Mouse (Mus musculus) lung, embryonic 16.5 days (tissue): ENCODE data around the gene Zfp317. TPM values are rescaled to one million over a fixed set of nuclear protein-coding genes. Genes with fewer than 3 reads are reported as not detected.
"Not testable (repeated sequence)": the region's sequence is repeated elsewhere in the genome, so short reads cannot be mapped to it uniquely, and the experiment has no call there.

ENCODE experiments used
- ATAC-seq: fragments of 200-750 bp; cut with Nextera tagmentation; 2 replicates; pipeline ENCODE4 v1.8.0; 2017; ENCODE audit warnings: low read depth, mild to moderate bottlenecking, moderate library complexity
- H3K27ac ChIP-seq: fragments of 300-500 bp; sonication (generic); 2 replicates; pipeline ENCODE4 v1.5.1; 2014; ENCODE audit warnings: mild to moderate bottlenecking, control low read depth, low read length
- H3K27me3 ChIP-seq: fragments of 300-500 bp; sonication (generic); 2 replicates; pipeline ENCODE4 v1.6.1; 2014; ENCODE audit warnings: low read depth, low read length, mixed read lengths; ENCODE audit not compliant: control insufficient read depth, insufficient read depth
- H3K36me3 ChIP-seq: fragments of 300-500 bp; sonication (generic); 2 replicates; pipeline ENCODE4 v1.6.1; 2014; ENCODE audit warnings: low read length; ENCODE audit not compliant: control insufficient read depth, insufficient read depth
- H3K4me1 ChIP-seq: fragments of 300-500 bp; sonication (generic); replicated peaks from 2 replicates; pipeline ENCODE4 v1.6.1; 2014; ENCODE audit warnings: low read length, mixed read lengths; ENCODE audit not compliant: control insufficient read depth, insufficient read depth
- H3K4me2 ChIP-seq: fragments of 300-500 bp; sonication (generic); 2 replicates; pipeline ENCODE4 v1.6.1; 2014; ENCODE audit warnings: low read depth, low read length, control low read depth
- H3K4me3 ChIP-seq: fragments of 300-500 bp; sonication (generic); 2 replicates; pipeline ENCODE4 v1.5.1; 2014; ENCODE audit warnings: mild to moderate bottlenecking, low read length, control low read depth
- H3K9ac ChIP-seq: fragments of 300-500 bp; sonication (generic); 2 replicates; pipeline ENCODE4 v1.6.1; 2014; ENCODE audit warnings: low read length, control low read depth
- H3K9me3 ChIP-seq: fragments of 300-500 bp; sonication (generic); 2 replicates; pipeline ENCODE4 v1.6.1; 2016; ENCODE audit warnings: low read length; ENCODE audit not compliant: control insufficient read depth
- WGBS: fragments of 180-500 bp; shearing (Covaris S2); extraction: QIAGEN DNeasy Blood & Tissue Kit; methylation state at CpG from one replicate; pipeline ENCODE4 v1.1.7; 2014; 5-methylcytosine and 5-hydroxymethylcytosine counted together
- polyA plus RNA-seq: library from polyadenylated mRNA; unstranded; fragments of >200 nt; fragmentation: Nextera tagmentation; extraction: Ambion mirVana; gene quantifications from 2 replicates; pipeline ENCODE4 v1.2.1, GENCODE M21; 2015

Gene Zfp317
- 26.6 and 26.8 TPM in 2 replicates for polyA plus RNA-seq

DNA sequence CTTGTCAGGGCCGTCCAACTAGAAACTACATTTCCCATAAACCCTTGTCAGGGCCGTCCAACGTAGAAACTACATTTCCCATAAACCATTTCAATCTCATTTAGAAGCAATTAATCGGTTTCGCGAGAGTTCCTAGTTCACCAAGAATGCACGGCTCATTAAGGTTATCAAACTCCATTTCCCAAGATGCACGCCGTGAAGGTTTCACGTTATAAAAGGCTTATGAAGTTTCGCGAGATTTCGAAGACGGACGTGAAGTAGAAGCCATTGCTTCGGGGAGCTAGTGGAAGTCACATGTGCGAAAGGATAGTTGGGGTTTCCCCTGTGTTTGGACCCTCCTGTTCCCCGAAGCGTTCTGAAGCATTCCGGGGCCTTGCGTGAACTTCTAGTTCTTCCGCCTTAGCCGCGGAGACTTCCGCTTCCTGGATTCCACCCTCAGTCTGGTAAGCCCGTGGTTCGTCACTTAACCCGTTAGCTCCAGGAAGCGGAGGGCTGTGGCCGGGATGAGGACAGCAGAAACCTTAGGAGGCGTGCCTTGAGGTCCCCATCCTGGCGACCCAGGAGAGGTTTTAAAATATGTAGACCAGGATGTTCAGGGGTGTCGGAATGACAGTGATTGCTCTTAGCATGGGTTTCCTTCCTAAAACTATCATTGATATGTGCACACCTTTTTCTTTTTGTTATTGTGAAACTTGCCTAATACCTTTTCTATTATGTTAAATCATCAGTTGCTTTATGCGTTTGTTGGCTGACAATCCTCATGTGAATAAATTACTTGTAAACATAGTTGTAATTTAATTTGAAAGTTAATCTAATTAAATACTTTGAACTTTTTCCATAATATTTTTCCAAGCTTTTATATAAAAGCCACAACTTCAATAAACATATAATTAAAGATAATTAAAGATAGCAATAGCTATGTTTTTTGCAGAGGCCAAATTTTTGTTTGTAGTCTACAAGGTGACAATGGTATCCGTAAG is at the start of gene Zfp317:
Gene Zfp317 (plus strand): TSS at position 260 of the 980 bp plus-strand sequence.
- peak within 1 kb of the TSS; percentile 76 for H3K9ac ChIP-seq

DNA sequence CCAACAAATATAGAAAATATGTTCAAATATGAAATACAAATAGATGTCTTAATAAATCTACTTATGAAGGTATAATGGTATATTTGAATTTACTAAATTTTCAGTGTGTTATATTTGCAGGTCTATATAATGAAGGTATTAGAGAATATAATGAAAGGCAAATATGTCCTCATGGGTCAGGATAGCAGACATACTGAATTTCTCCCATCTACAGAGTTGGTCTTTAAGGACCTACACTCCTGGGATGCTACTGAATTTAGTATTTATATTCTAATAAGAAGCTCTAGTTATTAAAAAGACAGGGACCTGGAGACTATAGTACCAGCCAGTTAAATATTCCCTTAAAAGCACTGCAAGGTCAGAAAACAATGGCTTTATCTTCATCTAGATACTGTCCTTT is 39.6 kb upstream of the Zfp317 start, which contains the start of gene Olfr855:
Gene Olfr855 (plus strand): TSS at position 301 of the 400 bp plus-strand sequence.
- Histone ChIP-seq H3K27me3 (no peaks in the 10 kb centered on the region), H3K36me3 (no peaks in the 10 kb centered on the region), H3K27ac (no peak within 1 kb of the TSS), H3K4me3 (no peak within 1 kb of the TSS), H3K4me1 (no peaks in the 10 kb centered on the region), H3K4me2 (no peak within 1 kb of the TSS), H3K9me3 (no peaks in the 10 kb centered on the region), H3K9ac (no peak within 1 kb of the TSS)
- ATAC-seq: no peak

More for the DNA sequence above, at the start of gene Zfp317:
- 2% methylated on average over 35 of the region's 35 CpGs for WGBS
- peak; percentile 98 for ATAC-seq
- H3K4me1 ChIP-seq: no peaks in the 10 kb centered on the region
- H3K36me3 ChIP-seq: no peaks in the 10 kb centered on the region; the same call in 1 of the 2 replicates
- H3K4me3 ChIP-seq: peak within 1 kb of the TSS; percentile 78
- H3K4me2 ChIP-seq: peak within 1 kb of the TSS; percentile 51
- H3K27me3 ChIP-seq: no peaks in the 10 kb centered on the region
- no peaks in the 10 kb centered on the region for H3K9me3 ChIP-seq
- H3K27ac ChIP-seq: peak within 1 kb of the TSS; percentile 95

DNA sequence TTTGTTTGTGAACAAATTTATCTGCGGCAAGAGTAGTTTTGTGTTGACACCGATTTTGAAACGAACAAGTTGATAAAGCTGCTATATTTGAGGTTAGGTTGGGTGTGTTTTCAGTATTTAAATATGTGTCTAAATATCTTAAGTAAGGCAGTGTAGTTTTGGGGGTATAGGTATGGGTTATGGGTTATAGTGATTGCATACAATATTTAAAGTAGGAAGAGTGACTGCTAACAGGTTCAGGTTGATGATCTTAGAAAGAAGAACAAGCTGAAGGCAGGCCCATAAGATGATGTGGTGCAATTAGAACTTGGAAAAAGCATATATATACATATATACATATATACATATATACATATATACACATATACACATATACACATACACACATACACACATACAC is 605 bp upstream of the Zfp317 start:
- WGBS: 95% methylated on average over 3 of the region's 3 CpGs
- no peak overlapping the region for H3K27ac ChIP-seq
- H3K9me3 ChIP-seq: no peaks in the 10 kb centered on the region
- H3K36me3 ChIP-seq: no peaks in the 10 kb centered on the region; the same call in 1 of the 2 replicates
- no peaks in the 10 kb centered on the region for H3K4me1 ChIP-seq
- no peak for ATAC-seq
- no peak overlapping the region for H3K4me2 ChIP-seq
- H3K4me3 ChIP-seq: no peak overlapping the region
- no peak overlapping the region for H3K9ac ChIP-seq
- H3K27me3 ChIP-seq: no peaks in the 10 kb centered on the region

DNA sequence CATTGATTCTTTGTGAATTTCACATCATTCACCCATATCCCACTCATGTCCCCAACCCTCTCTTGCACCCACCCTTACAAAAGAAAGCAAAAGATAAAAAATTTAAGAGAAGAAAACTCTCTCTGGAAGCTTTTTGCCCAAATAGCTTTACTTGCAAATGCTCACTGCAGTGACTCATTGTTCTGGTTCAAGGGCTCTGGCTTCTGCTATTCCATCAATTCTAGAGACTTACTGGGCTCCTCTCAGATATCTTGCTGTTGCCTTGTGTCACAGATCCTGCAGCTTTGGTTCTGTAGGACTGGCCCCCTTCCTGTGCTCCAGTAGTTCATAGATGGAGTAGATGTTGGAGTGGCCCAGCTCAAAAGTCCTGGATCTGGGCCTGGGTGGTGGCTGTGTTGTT is 7.7 kb downstream of the Zfp317 start:
- Histone ChIP-seq H3K4me2 (no peak overlapping the region), H3K36me3 (peaks cover 6% of the 10 kb centered on the region), H3K27me3 (no peaks in the 10 kb centered on the region), H3K4me1 (no peaks in the 10 kb centered on the region), H3K4me3 (no peak overlapping the region), H3K27ac (no peak overlapping the region), H3K9me3 (no peaks in the 10 kb centered on the region), H3K9ac (no peak overlapping the region)
- ATAC-seq: no peak

DNA sequence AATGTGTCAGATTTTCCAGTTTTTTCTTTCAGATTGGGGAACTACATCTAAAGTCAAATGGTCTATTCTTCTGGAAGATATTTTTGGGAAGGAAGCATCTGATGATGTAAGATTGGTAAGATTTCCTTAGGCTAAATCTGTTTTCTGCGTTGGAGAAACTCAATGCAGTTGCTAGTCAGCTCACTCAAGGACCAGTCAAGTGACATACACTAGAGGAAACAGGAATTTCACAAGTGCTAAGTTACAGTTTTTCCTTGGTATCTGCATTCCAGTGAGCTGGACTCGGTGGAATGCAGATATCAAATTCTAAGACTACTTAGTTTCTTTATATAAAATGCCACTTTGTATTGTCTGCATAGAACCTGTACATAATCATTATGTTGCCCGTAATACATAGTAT is 23.3 kb downstream of the Zfp317 start:
- Histone ChIP-seq H3K27ac (no peak overlapping the region), H3K36me3 (peaks cover 33% of the 10 kb centered on the region), H3K27me3 (no peaks in the 10 kb centered on the region), H3K9ac (no peak overlapping the region), H3K4me1 (no peaks in the 10 kb centered on the region), H3K9me3 (no peaks in the 10 kb centered on the region), H3K4me3 (no peak overlapping the region), H3K4me2 (no peak overlapping the region)
- 72% methylated on average over 3 of the region's 3 CpGs for WGBS
- ATAC-seq: no peak

DNA sequence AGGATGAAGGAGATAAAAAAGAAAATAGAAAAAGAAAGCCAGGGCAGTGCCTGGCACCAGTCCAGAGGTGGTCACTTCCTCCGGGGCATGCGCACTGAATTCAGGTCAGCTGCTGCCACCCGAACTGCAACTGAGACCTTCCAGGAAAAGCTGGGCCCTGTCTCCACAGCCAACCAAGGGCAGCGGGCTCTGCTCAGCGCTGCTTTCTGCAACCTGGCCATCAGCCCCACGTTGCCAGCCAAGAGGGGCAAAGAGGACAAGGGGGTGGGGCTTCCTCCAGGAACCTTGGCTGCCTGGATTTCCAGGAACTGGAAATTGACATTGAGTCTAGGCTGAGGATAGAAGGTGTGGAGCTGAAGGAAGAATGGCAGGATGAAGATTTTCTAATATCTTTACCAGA is 68.4 kb downstream of the Zfp317 start:
- Histone ChIP-seq H3K9me3 (no peaks in the 10 kb centered on the region), H3K27ac (no peak overlapping the region), H3K27me3 (no peaks in the 10 kb centered on the region), H3K4me1 (no peaks in the 10 kb centered on the region), H3K36me3 (no peaks in the 10 kb centered on the region), H3K4me2 (no peak overlapping the region), H3K9ac (no peak overlapping the region), H3K4me3 (no peak overlapping the region)
- 79% methylated on average over 6 of the region's 6 CpGs for WGBS
- ATAC-seq: no peak

DNA sequence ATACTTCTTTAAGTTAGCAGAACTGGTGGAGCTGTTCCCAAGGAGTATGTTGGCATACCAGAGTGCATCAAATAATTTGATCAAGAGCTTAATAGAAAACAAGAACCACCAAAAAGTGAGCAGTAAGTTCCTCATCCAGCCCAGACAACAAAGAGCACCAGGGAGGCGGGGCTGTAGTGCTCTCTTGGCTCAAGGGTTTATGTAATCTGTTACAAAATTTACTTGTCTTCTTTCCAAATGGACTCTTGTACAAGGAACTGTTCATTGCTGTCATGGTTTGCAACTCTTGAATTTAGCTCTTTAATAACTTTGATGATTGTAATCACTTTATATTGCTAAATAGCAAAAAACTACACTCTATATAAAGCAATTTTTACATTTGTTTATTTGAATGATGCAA is 69.5 kb downstream of the Zfp317 start:
- H3K4me1 ChIP-seq: no peaks in the 10 kb centered on the region
- 76% methylated on average over 1 of the region's 1 CpGs for WGBS
- no peak overlapping the region for H3K9ac ChIP-seq
- H3K27ac ChIP-seq: no peak overlapping the region
- no peak for ATAC-seq
- no peak overlapping the region for H3K4me3 ChIP-seq
- no peaks in the 10 kb centered on the region for H3K9me3 ChIP-seq
- H3K4me2 ChIP-seq: no peak overlapping the region
- no peaks in the 10 kb centered on the region for H3K27me3 ChIP-seq
- H3K36me3 ChIP-seq: no peaks in the 10 kb centered on the region

DNA sequence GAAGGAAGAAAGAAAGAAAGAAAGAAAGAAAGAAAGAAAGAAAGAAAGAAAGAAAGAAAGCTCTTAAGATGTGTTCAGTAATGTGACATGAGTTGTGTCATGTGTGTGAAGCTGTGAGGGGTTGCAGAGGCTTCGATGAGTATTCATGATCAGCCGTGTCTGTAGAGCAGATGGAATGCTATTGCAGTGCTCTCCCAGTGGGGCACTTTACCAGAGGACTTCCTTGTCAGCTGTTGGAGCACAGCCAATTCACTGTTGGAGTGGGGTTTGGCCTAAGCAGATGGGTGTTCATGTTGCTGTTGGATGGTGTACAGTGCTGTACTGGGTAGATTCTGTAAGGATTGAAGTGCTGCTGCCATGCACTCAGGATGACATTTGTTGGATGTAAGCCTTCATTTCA is 70.5 kb downstream of the Zfp317 start:
- ATAC-seq: no peak

DNA sequence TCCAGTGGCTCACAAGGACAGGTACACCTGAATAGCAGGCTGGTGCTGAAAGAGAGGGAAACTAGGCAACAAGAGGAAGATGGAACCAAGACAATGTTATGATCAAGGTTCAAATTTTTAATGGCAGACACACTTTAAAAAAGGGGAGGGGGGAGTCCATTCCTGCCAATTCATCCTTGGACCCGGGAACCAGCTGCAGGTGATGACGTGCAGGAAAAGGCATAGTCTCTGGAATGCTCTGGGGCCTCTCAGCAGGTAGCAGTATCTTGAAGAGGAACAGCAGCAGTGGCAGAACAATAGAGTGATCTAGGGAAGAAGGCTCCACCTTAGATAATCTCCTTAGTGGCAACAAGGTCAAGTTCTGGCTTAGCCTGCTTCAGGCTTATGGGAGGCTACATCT is 72.4 kb downstream of the Zfp317 start:
- not testable (repeated sequence) for H3K9ac ChIP-seq, H3K4me1 ChIP-seq, H3K4me2 ChIP-seq, H3K9me3 ChIP-seq, H3K4me3 ChIP-seq, ATAC-seq, H3K27me3 ChIP-seq, H3K27ac ChIP-seq, H3K36me3 ChIP-seq
- 40% methylated on average over 2 of the region's 2 CpGs for WGBS

More for the DNA sequence above, 70.5 kb downstream of the Zfp317 start:
- no peak overlapping the region for H3K27ac ChIP-seq
- H3K4me3 ChIP-seq: no peak overlapping the region
- no peak overlapping the region for H3K4me2 ChIP-seq
- no peaks in the 10 kb centered on the region for H3K4me1 ChIP-seq
- no peaks in the 10 kb centered on the region for H3K36me3 ChIP-seq
- H3K9me3 ChIP-seq: no peaks in the 10 kb centered on the region
- 73% methylated on average over 2 of the region's 2 CpGs for WGBS
- no peaks in the 10 kb centered on the region for H3K27me3 ChIP-seq
- H3K9ac ChIP-seq: no peak overlapping the region
